Mouse (Mus musculus) heart, adult 2 months (tissue): ENCODE measurements around the gene Dynlt1c. TPM values are rescaled to one million over a fixed set of nuclear protein-coding genes. Genes with fewer than 3 reads are reported as not detected.
"Not testable (repeated sequence)": the region's sequence is repeated elsewhere in the genome, so short reads cannot be mapped to it uniquely, and the experiment has no call there.

Experiments used
- DNase-seq, 2 experiments: peaks; one replicate each; pipeline ENCODE4 v3.0.0; 2021
- H3K27ac ChIP-seq: fragments of 200-600 bp; 2 replicates; pipeline ENCODE4 v1.8.1; 2022
- H3K27me3 ChIP-seq: fragments of 200-500 bp; 2 replicates; pipeline ENCODE4 v1.6.1; 2012; ENCODE audit warnings: mild to moderate bottlenecking, low read length, inconsistent platforms, mixed read lengths; ENCODE audit not compliant: control insufficient read depth, insufficient read depth
- H3K36me3 ChIP-seq: fragments of 200-500 bp; 2 replicates; pipeline ENCODE4 v1.6.1; 2012; ENCODE audit warnings: low read length, inconsistent platforms; ENCODE audit not compliant: control insufficient read depth, insufficient read depth
- H3K4me1 ChIP-seq: fragments of 200-500 bp; 2 replicates; pipeline ENCODE4 v1.6.1; 2011; ENCODE audit warnings: low read length; ENCODE audit not compliant: control insufficient read depth, insufficient read depth
- H3K4me3 ChIP-seq: fragments of 200-600 bp; 2 replicates; pipeline ENCODE4 v1.8.1; 2022
- H3K79me2 ChIP-seq: fragments of 200-500 bp; replicated peaks from 2 replicates; pipeline ENCODE4 v1.6.1; 2012; ENCODE audit warnings: mild to moderate bottlenecking, inconsistent platforms, low read length, moderate library complexity, mixed read lengths; ENCODE audit not compliant: control insufficient read depth, insufficient read depth
- H3K9ac ChIP-seq: fragments of 200-500 bp; 2 replicates; pipeline ENCODE4 v1.6.1; 2012; ENCODE audit warnings: low read depth, mild to moderate bottlenecking, control low read depth, inconsistent platforms, low read length, mixed read lengths
- WGBS: fragments of 180-500 bp; shearing (Covaris S2); methylation state at CpG from one replicate; pipeline ENCODE4 v1.1.7; 2018; 5-methylcytosine and 5-hydroxymethylcytosine counted together
- intact Hi-C: fragments of 180-260 bp; cut with DNase I; formaldehyde crosslinking; loops from one replicate; pipeline ENCODE4 v1.15.1; 2025
- polyA plus RNA-seq: library from polyadenylated mRNA; depleted of rRNA; stranded (reverse); fragments of >200 nt; gene quantifications from 2 replicates; pipeline ENCODE4 v1.2.3, GENCODE M21; 2012
- total RNA-seq, 2 experiments: library from RNA; stranded (reverse); gene quantifications; 2 replicates each; pipeline ENCODE4 v1.2.3; 2021

The Dynlt1c gene
- total and polyA plus RNA-seq, 3 experiments = 1.7 to 7.4 (median 4.1) TPM

GRCm38 (mm10) chr17:6617689-6618400 lies 16.4 kb downstream of the Dynlt1c start:
- H3K79me2 ChIP-seq, intact Hi-C loops, H3K27me3 ChIP-seq, H3K4me1 ChIP-seq, H3K9ac ChIP-seq, H3K36me3 ChIP-seq, DNase-seq, H3K27ac ChIP-seq, H3K4me3 ChIP-seq: not testable (repeated sequence)
- WGBS = 72% methylated on average over 8 of the region's 13 CpGs

- intact Hi-C loops, DNase-seq, H3K79me2 ChIP-seq, H3K27me3 ChIP-seq, H3K27ac ChIP-seq, H3K9ac ChIP-seq, H3K4me1 ChIP-seq, H3K4me3 ChIP-seq, H3K36me3 ChIP-seq: not testable (repeated sequence)
- 70% methylated on average over 5 of the region's 5 CpGs for WGBS
Measured at GRCm38 (mm10) chr17:6619271-6619670, 17.8 kb downstream of the Dynlt1c start.

DNA sequence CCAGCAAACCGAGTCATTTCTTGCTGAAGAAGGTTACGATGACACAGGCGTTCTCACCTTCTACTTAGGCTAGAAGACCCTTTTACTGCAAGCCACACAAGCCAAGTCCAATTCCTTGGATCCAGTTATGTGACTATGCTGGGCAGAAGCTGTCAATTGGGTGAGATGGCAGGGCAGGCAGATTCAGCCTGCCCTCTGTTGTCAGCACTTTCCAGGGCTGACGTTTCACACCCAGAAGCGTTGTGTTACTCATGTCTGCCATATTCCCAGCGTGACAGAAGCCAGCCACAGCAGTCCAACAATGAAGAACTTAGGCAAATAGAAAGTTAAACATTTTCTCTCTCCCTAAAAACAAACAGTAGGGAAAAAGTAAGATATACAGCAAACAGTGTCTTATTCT lies 18.6 kb downstream of the Dynlt1c start:
- H3K9ac ChIP-seq, H3K4me3 ChIP-seq, DNase-seq, H3K27me3 ChIP-seq, H3K79me2 ChIP-seq, H3K36me3 ChIP-seq, intact Hi-C loops, H3K27ac ChIP-seq, H3K4me1 ChIP-seq: not testable (repeated sequence)
- WGBS = 67% methylated on average over 6 of the region's 6 CpGs

GRCm38 (mm10) chr17:6620730-6621451 lies 19.4 kb downstream of the Dynlt1c start:
- H3K36me3 ChIP-seq, H3K4me3 ChIP-seq, H3K9ac ChIP-seq, intact Hi-C loops, H3K4me1 ChIP-seq, H3K27me3 ChIP-seq, H3K27ac ChIP-seq, DNase-seq, H3K79me2 ChIP-seq: not testable (repeated sequence)
- WGBS = 79% methylated on average over 18 of the region's 20 CpGs

- H3K9ac ChIP-seq, H3K27me3 ChIP-seq, H3K79me2 ChIP-seq, H3K4me1 ChIP-seq, H3K36me3 ChIP-seq, intact Hi-C loops, DNase-seq, H3K27ac ChIP-seq, H3K4me3 ChIP-seq: not testable (repeated sequence)
- WGBS = 88% methylated on average over 11 of the region's 12 CpGs
Measured at GRCm38 (mm10) chr17:6621976-6622375, 20.5 kb downstream of the Dynlt1c start.

DNA sequence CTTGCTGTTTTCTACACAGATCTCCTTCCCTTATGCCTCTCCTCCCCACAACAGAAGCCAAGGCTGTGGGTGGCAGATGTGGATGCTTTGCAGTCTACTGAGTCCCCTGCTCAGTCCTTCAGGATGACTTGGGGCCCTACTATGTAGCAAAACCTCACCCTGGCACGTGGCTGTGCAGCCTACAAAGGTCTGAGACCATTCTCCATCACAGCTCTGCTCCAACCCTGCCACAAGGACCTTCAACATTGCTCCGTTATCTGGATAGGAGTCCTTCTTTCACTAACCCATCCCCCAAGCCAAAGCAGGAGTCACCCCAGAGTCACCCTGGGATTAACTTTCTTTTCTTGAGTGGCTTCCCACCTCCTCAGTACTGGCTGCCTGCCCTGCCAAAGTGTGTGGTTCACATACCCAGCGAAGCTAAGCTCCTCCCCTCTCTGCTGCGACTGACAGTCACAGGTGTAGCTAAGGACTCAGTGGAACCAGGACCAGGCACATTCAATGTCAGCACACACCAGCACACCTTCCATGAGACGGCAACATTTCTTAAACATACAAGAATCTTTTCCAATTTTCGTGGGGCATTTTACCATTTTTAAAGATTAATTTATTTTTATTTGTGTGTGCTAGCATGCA lies 23.6 kb downstream of the Dynlt1c start:
- H3K36me3 ChIP-seq, H3K4me3 ChIP-seq, H3K79me2 ChIP-seq, intact Hi-C loops, H3K27ac ChIP-seq, DNase-seq, H3K9ac ChIP-seq, H3K27me3 ChIP-seq, H3K4me1 ChIP-seq: not testable (repeated sequence)
- 30% methylated on average over 2 of the region's 6 CpGs for WGBS

- H3K27me3 ChIP-seq, H3K27ac ChIP-seq, H3K79me2 ChIP-seq, H3K4me3 ChIP-seq, H3K36me3 ChIP-seq, H3K4me1 ChIP-seq, DNase-seq, intact Hi-C loops, H3K9ac ChIP-seq: not testable (repeated sequence)
- WGBS = 76% methylated on average over 4 of the region's 4 CpGs
Measured at GRCm38 (mm10) chr17:6630398-6630797, 28.9 kb downstream of the Dynlt1c start.

- H3K4me1 ChIP-seq, H3K27me3 ChIP-seq, H3K36me3 ChIP-seq, H3K4me3 ChIP-seq, DNase-seq, intact Hi-C loops, H3K27ac ChIP-seq, H3K79me2 ChIP-seq, H3K9ac ChIP-seq: not testable (repeated sequence)
- 91% methylated on average over 6 of the region's 6 CpGs for WGBS
Measured at GRCm38 (mm10) chr17:6632850-6633249, 31.4 kb downstream of the Dynlt1c start.

DNA sequence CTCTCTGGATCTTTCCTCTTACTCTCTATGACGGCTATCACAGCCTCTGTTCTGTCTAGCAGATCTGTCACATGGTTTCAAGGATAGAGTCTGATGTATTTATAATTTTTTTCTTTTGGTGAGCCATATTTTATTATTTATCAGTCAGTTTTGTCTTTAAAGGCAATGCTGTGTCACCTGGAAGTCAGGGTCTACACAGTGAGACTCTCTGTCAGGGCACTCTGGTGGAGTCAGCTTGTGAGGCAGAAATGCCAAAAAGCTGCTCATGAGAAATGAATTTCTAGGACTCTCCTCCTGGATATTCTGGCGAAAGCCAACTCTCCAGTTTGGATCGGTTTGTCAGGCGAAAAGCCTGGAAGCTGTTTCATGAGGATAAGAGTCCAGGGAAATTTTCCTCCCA lies 34.3 kb downstream of the Dynlt1c start:
- H3K36me3 ChIP-seq, H3K27ac ChIP-seq, H3K79me2 ChIP-seq, H3K27me3 ChIP-seq, H3K9ac ChIP-seq, H3K4me3 ChIP-seq, H3K4me1 ChIP-seq, DNase-seq, intact Hi-C loops: not testable (repeated sequence)
- 86% methylated on average over 2 of the region's 4 CpGs for WGBS
